Mouse (Mus musculus) myocyte (in vitro differentiated cells): ENCODE results near the gene Tmcc3.

ENCODE experiments used
- CEBPB ChIP-seq: IDR thresholded peaks from 2 replicates; pipeline ENCODE4 v1.6.1; 2011; ENCODE audit warnings: mild to moderate bottlenecking, moderate library complexity; ENCODE audit not compliant: poor library complexity, insufficient read depth, severe bottlenecking
- E2F4 ChIP-seq: IDR thresholded peaks from one replicate; pipeline ENCODE4 v1.6.1; 2011; ENCODE audit warnings: mild to moderate bottlenecking, control low read depth, moderate library complexity; ENCODE audit not compliant: insufficient read depth
- MAX ChIP-seq: IDR thresholded peaks from one replicate; pipeline ENCODE4 v1.6.1; 2011; ENCODE audit warnings: low read depth, mild to moderate bottlenecking, control low read depth
- MYOD1 ChIP-seq, 3 experiments: IDR thresholded peaks; one replicate each; pipeline ENCODE4 v1.6.1; 2011; ENCODE audit warnings: control low read depth in 2 of 3, low read depth in 2 of 3, mild to moderate bottlenecking in 2 of 3, moderate library complexity in 1 of 3; ENCODE audit not compliant: insufficient read length in 2 of 3, control insufficient read depth in 1 of 3
- MYOG ChIP-seq, 3 experiments: IDR thresholded peaks; one replicate each; pipeline ENCODE4 v1.6.1; 2011; ENCODE audit warnings: control low read depth in 2 of 3, low read depth in 2 of 3, mild to moderate bottlenecking in 2 of 3; ENCODE audit not compliant: insufficient read length in 2 of 3, control insufficient read depth in 1 of 3, insufficient read depth in 1 of 3
- POLR2A ChIP-seq: IDR thresholded peaks from one replicate; pipeline ENCODE4 v1.6.1; 2011; ENCODE audit warnings: low read depth, mild to moderate bottlenecking, control low read depth, moderate library complexity; ENCODE audit not compliant: insufficient read length
- POLR2AphosphoS2 ChIP-seq: IDR thresholded peaks from one replicate; pipeline ENCODE4 v1.6.1; 2011; ENCODE audit warnings: low read depth, control low read depth; ENCODE audit not compliant: insufficient read length
- SRF ChIP-seq: IDR thresholded peaks from one replicate; pipeline ENCODE4 v1.6.1; 2011; ENCODE audit warnings: low read depth; ENCODE audit not compliant: control insufficient read depth, insufficient read length
- TCF12 ChIP-seq: IDR thresholded peaks from one replicate; pipeline ENCODE4 v1.6.1; 2011; ENCODE audit warnings: mild to moderate bottlenecking, control low read depth; ENCODE audit not compliant: poor library complexity, insufficient read depth, severe bottlenecking
- TCF3 ChIP-seq: IDR thresholded peaks from one replicate; pipeline ENCODE4 v1.6.1; 2011; ENCODE audit warnings: low read depth, control low read depth; ENCODE audit not compliant: insufficient read length
- USF1 ChIP-seq: IDR thresholded peaks from one replicate; pipeline ENCODE4 v1.6.1; 2011; ENCODE audit warnings: low read depth, mild to moderate bottlenecking, control low read depth, moderate library complexity

- TF ChIP-seq USF1 (no peak), POLR2A (no peak), CEBPB (no peak), MYOD1 (IDR thresholded peaks at IDR 0.05; ENCODE audit: control insufficient read depth in 1 of 3, insufficient read length in 2 of 3, low read depth in 2 of 3) (no peak), POLR2AphosphoS2 (no peak), E2F4 (no peak), MAX (no peak), SRF (no peak), MYOG (IDR thresholded peaks at IDR 0.05; ENCODE audit: control insufficient read depth in 1 of 3, insufficient read depth in 1 of 3, insufficient read length in 2 of 3, low read depth in 2 of 3) (no peak), TCF12 (no peak), TCF3 (no peak)
Measured at GRCm38 (mm10) chr10:94620561-94620960, 308.8 kb downstream of the Tmcc3 start.
